Mouse (Mus musculus) liver, embryonic 11.5 days (tissue): ENCODE results near the gene Padi4. TPM values are rescaled to one million over a fixed set of nuclear protein-coding genes. Genes with fewer than 3 reads are reported as not detected.
A peak's percentile ranks its signal among the peaks of the same experiment; 100 is the strongest.

ENCODE experiments used
- ATAC-seq: fragments of 200-750 bp; cut with Nextera tagmentation; replicated peaks from 2 replicates; pipeline ENCODE4 v1.8.0; 2017; ENCODE audit warnings: moderate number of reproducible peaks, mild to moderate bottlenecking, moderate TSS enrichment, moderate library complexity; ENCODE audit not compliant: low FRiP score
- DNase-seq: peaks from one replicate; pipeline ENCODE4 v3.0.0-alpha.2; 2017; ENCODE audit warnings: low spot score
- H3K27ac ChIP-seq: fragments of 300-500 bp; sonication (generic); 2 replicates; pipeline ENCODE4 v1.5.1; 2014; ENCODE audit warnings: mild to moderate bottlenecking, low read depth, low read length, control low read depth
- H3K27me3 ChIP-seq: fragments of 300-500 bp; sonication (generic); replicated peaks from 2 replicates; pipeline ENCODE4 v1.6.1; 2014; ENCODE audit warnings: low read length, mixed read lengths; ENCODE audit not compliant: control insufficient read depth, insufficient read depth
- H3K36me3 ChIP-seq: fragments of 300-500 bp; sonication (generic); 2 replicates; pipeline ENCODE4 v1.6.1; 2014; ENCODE audit warnings: mild to moderate bottlenecking, low read length, moderate library complexity, mixed read lengths; ENCODE audit not compliant: control insufficient read depth, insufficient read depth
- H3K4me1 ChIP-seq: fragments of 300-500 bp; sonication (generic); replicated peaks from 2 replicates; pipeline ENCODE4 v1.6.1; 2014; ENCODE audit warnings: low read length, mixed read lengths; ENCODE audit not compliant: control insufficient read depth, insufficient read depth
- H3K4me2 ChIP-seq: fragments of 300-500 bp; sonication (generic); 2 replicates; pipeline ENCODE4 v1.6.1; 2014; ENCODE audit warnings: mild to moderate bottlenecking, control low read depth, moderate library complexity
- H3K4me3 ChIP-seq: fragments of 300-500 bp; sonication (generic); 2 replicates; pipeline ENCODE4 v1.5.1; 2014; ENCODE audit warnings: low read depth, low read length, control low read depth
- H3K9ac ChIP-seq: fragments of 300-500 bp; sonication (generic); 2 replicates; pipeline ENCODE4 v1.6.1; 2014; ENCODE audit warnings: low read depth, low read length, control low read depth
- H3K9me3 ChIP-seq: fragments of 300-500 bp; sonication (generic); 2 replicates; pipeline ENCODE4 v1.6.1; 2016; ENCODE audit warnings: low read length, inconsistent platforms, mixed read lengths; ENCODE audit not compliant: control insufficient read depth
- WGBS: fragments of 180-500 bp; shearing (Covaris S2); extraction: QIAGEN DNeasy Blood & Tissue Kit; methylation state at CpG from one replicate; pipeline ENCODE4 v1.1.7; 2014; 5-methylcytosine and 5-hydroxymethylcytosine counted together
- polyA plus RNA-seq: library from polyadenylated mRNA; unstranded; fragments of >200 nt; fragmentation: Nextera tagmentation; extraction: Ambion mirVana; gene quantifications from 2 replicates; pipeline ENCODE4 v1.2.1, GENCODE M21; 2014

The Padi4 gene
- polyA plus RNA-seq, 1 experiment from 2014 or later = 0.32 TPM

- no peak overlapping the region for H3K9ac ChIP-seq
- DNase-seq (no peak), ATAC-seq (no peak)
- H3K4me2 ChIP-seq = no peak overlapping the region
- no peaks in the 10 kb centered on the region for H3K27me3 ChIP-seq
- no peak overlapping the region for H3K4me3 ChIP-seq
- H3K36me3 ChIP-seq = peaks cover 47% of the 10 kb centered on the region
- H3K27ac ChIP-seq = no peak overlapping the region
- H3K9me3 ChIP-seq = no peaks in the 10 kb centered on the region
- H3K4me1 ChIP-seq = no peaks in the 10 kb centered on the region
- 84% methylated on average over 20 of the region's 20 CpGs for WGBS
These were observed 52.0 kb downstream of the Padi4 start for GRCm38 (mm10) chr4:140721968-140722490.

GRCm38 (mm10) chr4:140720091-140720490, 53.9 kb downstream of the Padi4 start:
- Histone ChIP-seq H3K27ac (no peak overlapping the region), H3K4me2 (no peak overlapping the region), H3K4me3 (no peak overlapping the region), H3K9me3 (no peaks in the 10 kb centered on the region), H3K4me1 (no peaks in the 10 kb centered on the region), H3K36me3 (peaks cover 66% of the 10 kb centered on the region), H3K27me3 (no peaks in the 10 kb centered on the region), H3K9ac (no peak overlapping the region)
- no peak for ATAC-seq
- DNase-seq = no peak
- WGBS = 77% methylated on average over 5 of the region's 5 CpGs

- no peak overlapping the region for H3K27ac ChIP-seq
- ATAC-seq = no peak
- no peaks in the 10 kb centered on the region for H3K27me3 ChIP-seq
- no peak overlapping the region for H3K4me2 ChIP-seq
- H3K4me3 ChIP-seq = no peak overlapping the region
- 91% methylated on average over 9 of the region's 9 CpGs for WGBS
- peaks cover 6% of the 10 kb centered on the region for H3K4me1 ChIP-seq
- H3K9me3 ChIP-seq = no peaks in the 10 kb centered on the region
- no peak overlapping the region for H3K9ac ChIP-seq
- H3K36me3 ChIP-seq = peaks cover 76% of the 10 kb centered on the region
- no peak for DNase-seq
These were observed 55.6 kb downstream of the Padi4 start for GRCm38 (mm10) chr4:140718436-140718835.

GRCm38 (mm10) chr4:140716994-140717393, 57.0 kb downstream of the Padi4 start:
- DNase-seq (no peak), ATAC-seq (no peak)
- 92% methylated on average over 11 of the region's 11 CpGs for WGBS
- H3K4me3 ChIP-seq = no peak overlapping the region
- no peak overlapping the region for H3K9ac ChIP-seq
- H3K9me3 ChIP-seq = no peaks in the 10 kb centered on the region
- H3K27me3 ChIP-seq = no peaks in the 10 kb centered on the region
- no peak overlapping the region for H3K4me2 ChIP-seq
- no peak overlapping the region for H3K27ac ChIP-seq
- H3K36me3 ChIP-seq = peaks cover 78% of the 10 kb centered on the region
- H3K4me1 ChIP-seq = peaks cover 13% of the 10 kb centered on the region

- Histone ChIP-seq H3K4me2 (no peak overlapping the region), H3K27ac (peak overlapping the region; percentile 45; the same call in 1 of the 2 replicates), H3K36me3 (peaks cover 79% of the 10 kb centered on the region), H3K27me3 (no peaks in the 10 kb centered on the region), H3K4me3 (no peak overlapping the region), H3K9me3 (no peaks in the 10 kb centered on the region), H3K9ac (no peak overlapping the region), H3K4me1 (peaks cover 13% of the 10 kb centered on the region)
- no peak for ATAC-seq
- 76% methylated on average over 5 of the region's 5 CpGs for WGBS
- no peak for DNase-seq
These were observed 59.5 kb downstream of the Padi4 start for GRCm38 (mm10) chr4:140714586-140714985.

- no peak overlapping the region for H3K4me3 ChIP-seq
- H3K36me3 ChIP-seq = peaks cover 80% of the 10 kb centered on the region
- 62% methylated on average over 29 of the region's 29 CpGs for WGBS
- peak; percentile 44 for ATAC-seq
- no peaks in the 10 kb centered on the region for H3K9me3 ChIP-seq
- peaks cover 14% of the 10 kb centered on the region for H3K4me1 ChIP-seq
- H3K27ac ChIP-seq = peak overlapping the region; percentile 45; the same call in 1 of the 2 replicates
- no peak overlapping the region for H3K9ac ChIP-seq
- DNase-seq = peak; percentile 77
- H3K4me2 ChIP-seq = no peak overlapping the region
- H3K27me3 ChIP-seq = no peaks in the 10 kb centered on the region
These were observed 60.3 kb downstream of the Padi4 start for GRCm38 (mm10) chr4:140713480-140714365.

GRCm38 (mm10) chr4:140711360-140711759, 62.7 kb downstream of the Padi4 start:
- WGBS = 90% methylated on average over 5 of the region's 5 CpGs
- Histone ChIP-seq H3K9ac (no peak overlapping the region), H3K4me3 (no peak overlapping the region), H3K4me2 (no peak overlapping the region), H3K27me3 (no peaks in the 10 kb centered on the region), H3K4me1 (peaks cover 25% of the 10 kb centered on the region), H3K27ac (no peak overlapping the region), H3K36me3 (peaks cover 75% of the 10 kb centered on the region), H3K9me3 (no peaks in the 10 kb centered on the region)
- DNase-seq (no peak), ATAC-seq (no peak)

- Histone ChIP-seq H3K27me3 (no peaks in the 10 kb centered on the region), H3K4me2 (no peak overlapping the region), H3K27ac (no peak overlapping the region), H3K4me3 (no peak overlapping the region), H3K4me1 (peaks cover 25% of the 10 kb centered on the region), H3K9me3 (no peaks in the 10 kb centered on the region), H3K36me3 (peaks cover 74% of the 10 kb centered on the region), H3K9ac (no peak overlapping the region)
- ATAC-seq (no peak), DNase-seq (no peak)
- WGBS = 89% methylated on average over 10 of the region's 10 CpGs
These were observed 63.3 kb downstream of the Padi4 start for GRCm38 (mm10) chr4:140710781-140711180.

- H3K9ac ChIP-seq = no peak overlapping the region
- H3K36me3 ChIP-seq = peaks cover 73% of the 10 kb centered on the region
- ATAC-seq (no peak), DNase-seq (no peak)
- peaks cover 27% of the 10 kb centered on the region for H3K4me1 ChIP-seq
- no peaks in the 10 kb centered on the region for H3K9me3 ChIP-seq
- no peak overlapping the region for H3K27ac ChIP-seq
- 89% methylated on average over 10 of the region's 10 CpGs for WGBS
- no peak overlapping the region for H3K4me2 ChIP-seq
- H3K4me3 ChIP-seq = no peak overlapping the region
- H3K27me3 ChIP-seq = no peaks in the 10 kb centered on the region
These were observed 64.4 kb downstream of the Padi4 start for GRCm38 (mm10) chr4:140709617-140710016.
